Mouse (Mus musculus) urinary bladder, postnatal 25 days (tissue): Measurements from ENCODE around the gene Zbtb8a.
"Not testable (repeated sequence)": the region's sequence is repeated elsewhere in the genome, so short reads cannot be mapped to it uniquely, and the experiment has no call there.

Experiments
- DNase-seq: peaks from one replicate; pipeline ENCODE4 v3.0.0; 2022; ENCODE audit warnings: low spot score

Zbtb8a gene

DNA sequence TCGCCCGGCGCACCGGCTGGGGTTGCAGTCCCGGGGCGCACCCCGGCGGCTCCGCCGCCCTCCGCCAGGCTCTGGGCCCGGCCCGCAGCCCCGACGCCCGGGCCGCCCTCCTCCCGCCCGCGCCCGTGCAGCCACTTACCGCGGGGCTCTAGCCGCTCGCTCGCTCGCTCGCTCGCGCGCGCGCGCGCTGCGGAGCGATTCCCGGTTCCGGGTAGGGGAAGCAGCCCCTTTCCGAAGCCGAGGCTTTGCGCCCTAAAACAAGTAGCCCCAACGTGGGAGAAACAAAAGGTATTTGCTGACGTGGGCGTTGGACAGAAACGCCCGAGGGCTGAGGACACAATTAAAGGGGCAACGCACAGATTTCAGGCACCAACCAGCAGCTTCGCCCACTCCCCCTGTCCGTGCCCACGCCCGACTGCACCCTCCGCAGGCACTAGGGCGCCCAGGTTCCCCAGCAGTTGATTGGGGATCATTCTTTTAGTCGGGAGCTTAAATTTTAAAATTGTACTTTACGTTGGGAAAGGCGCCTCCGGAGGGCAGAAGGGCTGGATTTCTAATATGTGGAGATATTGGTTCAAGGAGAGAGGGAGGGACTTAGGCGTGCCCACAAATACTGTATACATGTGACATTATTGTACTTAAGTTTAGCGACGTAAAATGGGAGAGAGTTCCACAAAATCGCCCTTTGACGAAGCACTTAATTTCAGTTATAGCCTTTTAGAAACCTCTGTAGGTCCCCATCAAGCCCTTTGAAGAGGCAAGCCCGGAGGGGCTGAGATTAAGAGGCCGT is at the start of gene Zbtb8a:
Gene Zbtb8a (minus strand): TSS at position 516 of the 790 bp plus-strand sequence.
- DNase-seq: peak; percentile 46

DNA sequence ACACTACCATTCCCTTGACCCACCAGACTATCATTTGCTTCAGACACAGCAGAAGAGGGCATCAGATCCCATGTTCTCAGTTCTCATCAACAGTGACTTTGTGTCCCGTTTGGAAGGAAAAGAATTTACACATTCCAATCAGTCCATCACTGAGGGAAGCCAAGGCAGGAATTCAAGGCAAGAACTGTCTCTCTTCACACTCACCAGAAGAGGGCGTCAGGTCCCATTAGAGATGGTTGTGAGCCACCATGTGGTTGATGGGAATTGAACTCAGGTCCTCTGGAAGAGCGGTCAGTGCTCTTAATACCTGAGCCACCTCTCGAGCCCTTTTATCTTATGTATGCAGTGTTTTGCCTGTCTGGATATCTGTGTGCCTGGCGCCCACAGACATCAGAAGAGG is 40.4 kb upstream of the Zbtb8a start:
- DNase-seq: no peak

DNA sequence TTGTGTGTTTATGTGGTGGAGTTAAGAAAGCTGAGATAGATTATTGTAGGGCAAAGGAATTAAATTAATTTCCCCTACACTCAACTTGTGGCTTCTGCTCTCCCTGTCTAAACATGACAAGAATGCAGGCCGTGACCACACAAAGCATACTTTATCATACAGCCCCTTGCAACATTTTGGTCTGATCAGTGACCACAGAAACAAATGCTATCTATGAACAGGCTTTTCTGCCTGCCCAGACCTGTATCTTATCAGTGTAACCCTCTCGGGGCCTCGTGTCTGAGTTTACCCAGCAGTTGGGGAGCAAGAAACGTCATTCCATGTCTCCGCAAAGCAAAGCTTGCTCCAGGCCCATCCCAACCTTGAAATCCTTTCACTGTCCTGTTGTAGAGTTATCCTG is 38.6 kb upstream of the Zbtb8a start:
- no peak for DNase-seq

DNA sequence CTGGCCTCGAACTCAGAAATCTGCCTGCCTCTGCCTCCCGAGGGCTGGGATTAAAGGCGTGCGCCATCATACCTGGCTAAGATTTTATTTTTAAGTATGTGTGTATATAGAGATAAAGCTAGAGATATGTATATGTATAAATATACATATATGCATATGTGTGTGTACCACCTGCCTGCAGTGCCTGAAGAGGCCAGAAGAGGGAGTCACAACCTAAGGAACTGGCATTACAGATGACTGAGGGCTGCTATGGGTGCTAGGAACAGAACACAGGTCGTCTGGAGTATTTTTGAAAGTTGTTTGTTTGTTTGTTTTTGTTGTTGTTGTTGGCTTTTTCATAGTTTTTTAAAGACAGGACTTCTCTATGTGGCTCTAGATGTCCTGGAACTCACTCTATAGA is 38.0 kb upstream of the Zbtb8a start:
- DNase-seq: no peak

DNA sequence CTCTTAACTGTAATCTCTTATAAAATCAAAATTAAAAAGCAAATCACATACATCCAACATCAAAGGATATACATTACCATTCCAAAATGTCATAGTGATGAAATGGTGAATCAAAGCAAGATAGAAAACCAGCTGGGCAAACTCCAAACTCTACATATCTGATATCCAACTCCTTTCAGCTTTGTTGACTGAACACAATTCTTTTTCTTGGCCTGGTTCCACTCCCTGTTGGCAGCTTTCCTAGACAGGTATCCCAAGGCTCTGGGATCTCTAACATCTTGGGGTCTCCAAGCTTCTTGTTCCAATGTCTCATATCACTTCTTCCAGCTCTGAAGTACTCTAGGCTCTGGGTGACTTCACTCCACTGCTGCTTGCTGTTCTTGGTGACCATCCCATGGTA is 33.1 kb upstream of the Zbtb8a start:
- DNase-seq: no peak

DNA sequence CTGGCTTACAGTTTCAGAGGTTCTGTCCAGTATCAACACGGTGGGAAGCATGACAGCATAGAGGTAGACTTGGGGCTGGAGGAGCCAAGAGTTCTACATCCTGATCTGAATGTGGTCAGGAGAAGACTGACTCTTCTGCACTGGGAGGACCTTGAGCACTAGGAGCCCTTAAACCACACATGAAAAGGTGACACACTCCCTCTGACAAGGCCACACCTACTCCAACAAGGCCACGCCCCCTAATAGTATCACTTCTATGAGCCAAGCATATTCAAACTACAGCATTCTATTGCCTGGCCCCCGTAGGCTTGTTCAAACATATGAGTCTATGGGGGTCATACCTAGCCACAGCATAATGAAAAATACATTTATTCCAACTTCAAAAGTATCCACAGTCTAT is 32.6 kb upstream of the Zbtb8a start:
- not testable (repeated sequence) for DNase-seq

DNA sequence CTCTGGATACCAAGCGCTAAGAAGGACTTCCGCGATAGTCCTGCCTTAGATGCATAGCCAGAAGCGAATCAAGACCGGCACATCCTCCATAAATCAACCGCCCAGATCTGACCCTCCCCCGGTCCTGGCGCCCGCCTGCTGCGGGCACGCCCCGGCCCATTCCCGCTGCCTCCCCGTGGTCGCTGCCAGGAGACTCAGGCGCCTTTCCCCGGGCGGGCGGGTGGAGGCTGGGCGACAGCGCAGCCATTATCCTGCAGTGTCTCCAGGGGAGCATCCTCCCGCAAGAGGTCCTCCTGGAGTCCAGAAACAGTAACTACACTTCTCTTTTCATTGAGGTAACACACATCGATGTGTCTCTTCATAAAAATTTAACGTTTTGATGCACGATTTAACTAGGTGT is 28.5 kb upstream of the Zbtb8a start:
- peak; percentile 59 for DNase-seq

DNA sequence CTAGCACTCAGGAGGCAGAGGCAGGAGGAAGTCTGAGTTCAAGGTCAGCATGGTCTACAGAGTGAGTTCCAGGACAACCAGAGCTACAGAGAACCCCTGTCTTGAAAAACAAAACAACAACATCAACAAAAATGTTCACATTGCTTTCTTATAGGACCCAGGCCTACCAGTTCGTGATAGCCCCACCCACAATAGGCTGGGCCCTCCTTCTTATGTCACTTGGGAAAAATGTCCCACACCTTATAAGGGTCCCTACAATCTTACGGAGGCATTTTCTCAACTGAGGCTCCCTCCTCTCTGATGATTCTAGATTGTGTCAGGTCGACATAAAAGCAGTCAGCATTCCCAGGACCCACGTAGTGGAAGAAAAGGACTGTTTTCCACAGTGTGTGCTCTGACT is 21.9 kb upstream of the Zbtb8a start:
- no peak for DNase-seq

DNA sequence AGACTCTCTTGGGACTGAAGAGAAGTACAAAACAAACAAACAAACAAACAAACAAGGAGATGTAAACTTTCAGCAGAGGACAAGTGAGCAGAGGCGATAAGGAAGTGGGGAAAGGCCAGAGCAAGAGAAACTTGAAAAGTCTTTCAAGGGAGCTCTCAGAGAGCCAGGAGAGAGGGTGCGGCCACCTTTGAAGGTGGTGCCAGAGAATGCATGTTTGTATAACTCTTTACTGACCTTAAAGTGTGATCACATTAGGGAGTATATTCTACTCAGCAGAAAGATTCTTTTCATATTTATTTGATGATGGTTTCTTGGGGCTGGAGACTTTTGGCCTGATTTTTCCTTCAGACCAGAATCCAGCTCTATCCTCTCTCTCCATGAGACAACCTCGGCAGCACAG is 19.0 kb upstream of the Zbtb8a start:
- DNase-seq: no peak

DNA sequence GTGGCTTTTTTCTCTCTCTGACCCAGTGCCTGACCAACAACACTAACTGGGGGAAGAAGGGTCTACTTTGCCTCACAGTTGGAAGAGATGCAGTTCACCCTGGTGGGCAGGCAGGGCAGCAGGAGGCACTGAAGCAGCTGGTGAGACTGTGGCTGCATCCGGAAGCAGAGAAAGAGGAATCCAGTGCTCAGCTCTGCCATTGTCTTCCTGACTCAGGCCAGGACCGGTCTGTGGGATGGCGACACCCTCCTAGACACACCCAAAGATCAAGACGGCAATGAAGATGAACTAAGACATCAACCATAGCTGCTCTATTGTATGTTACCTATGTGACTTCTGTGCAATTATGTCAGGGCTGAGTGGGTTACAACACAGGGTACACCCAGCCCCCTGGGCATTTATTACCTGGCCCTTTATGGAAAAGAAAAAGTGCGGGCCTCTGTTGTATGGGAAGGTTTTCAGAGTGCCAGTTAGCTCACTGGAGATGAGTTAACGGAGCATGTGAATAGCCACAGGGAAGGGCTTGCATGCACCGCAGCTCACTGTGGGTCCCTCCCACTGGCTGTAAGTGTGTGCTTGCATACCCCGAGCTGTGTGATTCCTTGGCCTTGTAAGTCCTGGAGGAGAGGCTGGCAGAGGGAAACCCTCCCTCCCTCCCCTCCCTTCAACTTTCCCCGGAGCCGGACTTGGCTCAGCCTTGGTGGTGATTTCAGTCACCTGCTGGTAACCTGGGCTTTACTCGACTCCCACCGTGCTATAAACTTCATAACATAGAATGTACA is 16.4 kb upstream of the Zbtb8a start:
- no peak for DNase-seq

DNA sequence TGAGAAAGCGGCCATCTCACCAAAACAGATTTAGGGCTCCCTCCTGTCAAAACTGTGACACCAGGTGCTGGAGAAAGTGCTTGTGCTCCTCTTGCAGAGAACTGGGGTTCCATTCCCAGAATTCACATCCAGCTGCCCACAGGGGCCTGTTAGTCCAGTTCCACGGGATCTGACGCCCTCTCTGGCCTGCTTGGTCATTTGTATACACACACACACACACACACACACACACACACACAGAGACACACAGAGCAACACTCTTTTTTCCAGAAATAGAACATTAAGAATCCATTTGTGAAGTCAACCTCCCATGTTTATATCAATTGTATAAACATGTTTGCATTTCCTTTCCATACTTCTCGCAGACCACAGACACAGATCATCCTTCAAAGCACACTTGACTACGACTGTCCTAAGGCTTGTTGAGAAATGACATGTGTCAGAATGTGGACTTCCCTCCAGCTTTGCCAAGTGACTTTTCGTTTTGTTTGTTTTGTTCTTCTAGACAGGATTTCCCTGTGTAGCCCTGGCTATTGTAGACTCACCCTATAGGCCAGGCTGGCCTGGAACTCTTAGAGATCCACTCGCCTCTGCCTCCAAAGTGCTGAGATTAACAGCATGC is 13.1 kb upstream of the Zbtb8a start:
- no peak for DNase-seq

DNA sequence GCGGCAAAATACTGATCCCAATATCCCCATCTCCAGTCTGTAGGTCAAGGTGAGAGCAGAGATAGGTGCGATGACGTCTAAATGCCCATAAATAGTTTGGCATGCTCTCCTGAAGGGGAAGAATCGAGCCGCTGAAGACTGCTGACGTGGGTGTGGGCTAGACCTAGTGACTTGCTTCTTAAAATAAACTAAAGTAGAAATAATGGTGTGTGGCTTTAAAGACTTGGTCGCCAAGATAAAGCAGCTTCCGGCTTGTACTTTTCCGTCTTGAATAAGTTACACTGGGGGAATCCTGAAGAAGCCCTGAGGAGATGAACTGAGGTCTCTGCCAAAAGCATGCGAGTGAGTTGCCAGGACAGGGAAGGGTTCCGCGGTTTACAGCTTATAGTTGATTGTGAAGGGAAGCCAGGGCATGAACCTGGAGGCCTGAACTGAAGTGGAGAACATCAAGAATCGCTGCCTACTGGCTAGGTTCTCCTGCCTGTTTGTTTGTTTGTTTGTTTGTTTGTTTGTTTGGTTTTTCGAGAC is 12.4 kb upstream of the Zbtb8a start:
- no peak for DNase-seq

DNA sequence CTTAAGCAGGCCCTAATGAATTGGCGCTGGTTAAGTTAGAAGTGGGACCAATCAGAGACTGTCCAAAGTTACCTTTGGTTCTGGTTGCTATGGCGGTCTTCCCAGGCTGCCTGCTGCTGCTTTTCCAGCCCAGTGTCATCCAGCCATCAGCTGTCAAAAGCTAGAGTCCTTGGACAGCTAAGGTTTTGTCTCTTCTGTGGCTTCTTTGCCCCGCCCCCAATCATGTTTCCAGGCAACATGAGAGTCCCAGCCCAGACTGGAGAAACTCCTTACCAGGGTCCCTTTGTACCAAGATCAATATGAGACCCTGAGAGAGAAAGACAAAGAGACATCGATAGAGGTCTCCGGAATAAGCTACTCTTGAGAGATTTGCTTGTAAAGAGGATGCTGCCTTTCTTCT is 10.5 kb upstream of the Zbtb8a start:
- DNase-seq: no peak

DNA sequence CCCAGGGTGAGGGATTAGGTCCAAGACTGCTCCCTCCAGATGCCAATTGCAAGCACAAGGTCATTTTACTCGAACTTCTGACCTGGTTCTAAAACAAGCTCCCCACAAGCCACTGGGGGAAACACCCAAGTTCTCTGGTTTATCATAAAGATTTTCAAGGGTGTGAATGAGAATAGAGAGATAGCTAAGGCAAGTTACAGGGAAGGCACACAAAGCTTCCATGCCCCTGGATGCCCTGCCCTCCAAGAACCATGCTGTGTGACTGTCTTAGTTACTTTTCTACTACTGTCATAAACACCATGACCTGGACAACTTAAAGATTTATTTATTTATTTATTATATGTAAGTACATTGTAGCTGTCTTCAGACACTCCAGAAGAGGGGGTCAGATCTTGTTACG is 9.1 kb upstream of the Zbtb8a start:
- no peak for DNase-seq

DNA sequence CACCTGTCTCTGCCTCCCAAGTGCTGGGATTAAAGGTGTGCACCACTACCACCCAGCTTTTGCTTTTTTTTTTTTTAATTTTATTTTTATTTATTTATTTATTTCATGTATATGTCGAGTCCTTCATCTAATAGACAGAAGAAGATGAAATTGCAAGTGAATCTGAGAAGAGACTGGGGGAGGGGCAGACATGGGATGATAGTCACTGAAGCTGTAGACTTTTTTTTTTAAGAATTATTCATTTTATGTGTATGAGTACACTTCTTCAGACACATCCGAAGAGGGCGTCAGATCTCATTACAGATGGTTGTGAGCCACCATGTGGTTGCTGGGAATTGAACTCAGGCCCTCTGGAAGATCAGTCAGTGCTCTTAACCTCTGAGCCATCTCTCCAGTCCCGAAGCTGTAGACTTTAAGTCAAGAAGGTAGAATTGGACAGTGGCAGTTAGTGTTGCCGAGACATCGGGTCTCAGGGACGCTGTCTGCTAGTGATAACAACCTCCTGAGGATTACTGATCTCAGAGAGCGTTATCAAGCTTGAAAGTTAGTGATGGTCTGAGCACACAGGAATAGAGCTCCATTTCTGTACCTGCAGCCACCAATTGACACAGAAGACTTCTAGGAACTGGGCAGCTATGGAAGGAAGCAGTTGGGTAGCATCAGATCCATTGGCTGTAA is 8.5 kb upstream of the Zbtb8a start:
- DNase-seq: no peak

DNA sequence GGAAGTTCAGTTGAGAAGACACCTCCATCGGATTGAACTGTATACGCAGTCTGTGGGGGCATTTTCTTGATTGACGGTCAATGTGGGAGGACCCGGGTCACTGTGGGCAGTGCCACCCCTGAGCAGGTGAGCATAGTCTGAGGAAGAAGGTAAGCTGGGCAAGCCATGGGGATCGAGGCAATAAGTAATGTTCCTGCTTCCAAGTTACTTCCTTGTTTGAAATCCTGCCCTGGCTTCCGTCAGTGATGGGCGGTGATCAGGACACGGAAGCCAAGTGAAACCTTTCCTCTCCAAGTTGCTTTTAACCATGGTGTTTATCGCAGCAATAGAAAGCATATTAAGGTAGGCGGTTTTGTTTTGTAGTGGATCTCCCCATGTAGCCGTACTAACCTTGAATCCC is 7.8 kb upstream of the Zbtb8a start:
- no peak for DNase-seq

DNA sequence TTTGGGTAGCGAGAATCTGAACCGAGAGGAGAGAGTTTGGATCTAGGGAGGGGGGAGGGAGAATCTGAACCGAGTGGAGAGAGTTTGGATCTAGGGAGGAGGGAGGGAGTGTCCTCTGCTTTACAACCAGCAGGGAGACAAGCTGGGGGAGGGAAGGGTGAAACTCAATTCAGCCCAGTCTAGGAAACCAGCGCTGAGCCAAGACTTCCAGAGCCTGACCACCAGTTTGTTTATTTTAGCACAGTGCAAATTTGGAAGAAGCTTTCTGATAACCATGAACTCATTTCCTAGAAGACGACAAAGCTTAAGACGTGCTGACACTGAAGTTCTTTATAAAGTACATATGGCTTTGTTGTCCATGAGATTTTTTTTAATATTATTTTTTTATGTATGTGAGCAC is 6.5 kb upstream of the Zbtb8a start:
- no peak for DNase-seq

DNA sequence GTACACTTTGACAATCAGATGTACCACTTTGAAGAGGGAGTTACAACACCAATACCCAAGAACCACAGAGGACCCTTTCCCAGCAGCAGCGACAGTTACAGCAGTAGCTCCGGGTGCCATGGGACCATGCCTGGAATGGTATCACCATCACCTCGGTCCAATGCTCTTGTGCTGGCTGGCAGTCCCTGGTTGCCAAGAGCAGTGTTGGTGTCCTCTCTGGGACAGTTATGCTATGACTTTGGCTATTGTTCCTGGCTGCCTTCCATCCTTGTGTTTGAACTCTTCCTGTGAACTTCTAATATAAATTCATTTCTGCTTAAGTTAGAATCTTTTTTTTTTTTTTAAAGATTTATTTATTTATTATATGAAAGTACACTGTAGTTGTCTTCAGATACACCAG is 5.7 kb upstream of the Zbtb8a start:
- no peak for DNase-seq

DNA sequence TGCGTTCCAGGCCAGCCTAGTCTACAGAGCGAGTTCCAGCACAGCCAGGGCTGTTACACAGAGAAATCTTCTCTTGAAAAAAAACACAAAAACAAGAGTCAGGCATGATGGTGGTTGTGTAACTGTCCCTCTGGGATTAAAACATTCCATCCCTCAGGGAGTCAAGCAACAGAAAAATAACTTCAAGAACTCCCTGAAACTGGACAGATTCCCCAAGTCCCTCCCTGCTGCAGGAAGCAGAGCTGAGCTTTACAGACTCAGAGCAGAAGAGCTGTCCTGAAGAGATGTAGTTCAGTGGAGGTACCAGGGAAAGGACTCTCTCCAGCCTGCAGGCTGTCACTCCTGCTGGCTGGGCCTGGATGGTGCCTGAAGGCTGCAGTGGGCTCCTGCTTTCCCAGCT is 4.6 kb upstream of the Zbtb8a start:
- DNase-seq: no peak

DNA sequence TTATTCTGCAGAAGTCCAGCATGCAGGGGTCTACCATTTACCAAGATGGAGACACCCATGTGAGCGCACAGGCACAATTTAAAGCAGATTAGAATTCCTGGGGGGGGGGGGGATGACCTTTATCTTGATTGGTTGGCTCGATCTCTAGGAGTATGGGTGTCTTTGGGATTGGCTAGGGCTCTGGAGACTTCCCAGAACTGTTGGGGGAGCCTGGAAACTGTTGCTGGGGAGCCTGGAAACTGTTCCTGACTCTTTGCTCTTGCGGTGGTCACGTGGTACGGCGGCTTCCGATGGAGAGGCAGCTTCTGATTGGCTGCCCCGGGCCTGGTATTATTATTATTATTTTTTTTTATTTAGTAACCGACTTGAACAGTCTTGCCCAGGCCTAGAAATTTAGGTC is 4.1 kb upstream of the Zbtb8a start:
- no peak for DNase-seq

DNA sequence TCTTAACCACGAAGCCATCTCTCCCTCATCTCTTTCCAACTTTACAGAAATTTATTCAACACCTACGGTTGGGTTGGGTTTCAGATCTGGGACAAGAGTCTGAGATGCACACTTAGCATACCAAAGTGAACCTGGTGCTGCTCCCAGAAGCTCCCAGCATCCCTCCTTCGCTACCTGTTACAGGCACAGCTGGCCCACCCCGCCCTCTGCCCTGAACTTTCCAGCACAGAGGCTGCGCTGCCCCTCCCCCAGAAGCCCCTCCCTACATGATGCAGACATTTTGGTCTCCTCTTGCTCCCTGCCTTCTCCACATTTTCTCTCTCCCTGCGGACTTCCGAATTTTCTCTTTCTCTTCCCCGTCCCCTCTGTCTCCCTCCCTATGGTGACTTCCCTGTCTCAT is 3.2 kb upstream of the Zbtb8a start:
- no peak for DNase-seq

DNA sequence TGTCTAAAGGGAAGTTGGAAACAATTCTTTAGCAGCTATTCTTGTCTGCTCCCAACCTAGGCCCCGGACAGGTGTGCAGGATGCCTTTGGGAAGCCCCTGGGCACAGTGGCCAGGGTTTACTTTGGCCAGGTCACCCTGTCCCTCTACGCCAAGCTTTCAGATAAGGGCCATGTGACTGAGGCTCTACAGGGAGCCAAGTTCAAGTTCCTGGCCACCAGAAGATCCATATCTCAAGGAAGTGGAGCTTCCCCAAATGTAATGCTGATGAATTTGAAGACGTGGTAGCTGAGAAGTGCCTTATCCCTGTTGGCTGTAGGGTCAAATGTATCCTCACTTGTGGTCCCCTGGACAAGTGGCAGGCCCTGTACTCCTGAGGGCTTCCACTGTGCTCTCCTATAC is 1.9 kb upstream of the Zbtb8a start:
- no peak for DNase-seq
